Mouse (Mus musculus) limb, embryonic 14.5 days (tissue): ENCODE data around the gene Rsf1. TPM values are rescaled to one million over a fixed set of nuclear protein-coding genes. Genes with fewer than 3 reads are reported as not detected.

Source experiments
- ATAC-seq: fragments of 200-750 bp; cut with Nextera tagmentation; 2 replicates; pipeline ENCODE4 v1.8.0; 2017; ENCODE audit warnings: low read depth, moderate number of reproducible peaks, moderate TSS enrichment; ENCODE audit not compliant: low FRiP score
- DNase-seq: peaks from one replicate; pipeline ENCODE4 v3.0.0-alpha.2; 2015; ENCODE audit warnings: low spot score
- H3K27ac ChIP-seq: fragments of 300-500 bp; sonication (generic); replicated peaks from 2 replicates; pipeline ENCODE4 v1.5.1; 2014; ENCODE audit warnings: low read depth, mild to moderate bottlenecking, low read length, moderate library complexity, mixed read lengths
- H3K27me3 ChIP-seq: fragments of 300-500 bp; sonication (generic); 2 replicates; pipeline ENCODE4 v1.6.1; 2014; ENCODE audit warnings: low read length, mixed read lengths; ENCODE audit not compliant: control insufficient read depth, insufficient read depth
- H3K36me3 ChIP-seq: fragments of 300-500 bp; sonication (generic); 2 replicates; pipeline ENCODE4 v1.6.1; 2014; ENCODE audit warnings: mild to moderate bottlenecking, low read length, moderate library complexity, mixed read lengths; ENCODE audit not compliant: control insufficient read depth, insufficient read depth
- H3K4me1 ChIP-seq: fragments of 300-500 bp; sonication (generic); 2 replicates; pipeline ENCODE4 v1.6.1; 2014; ENCODE audit warnings: antibody characterized with exemption, low read length, mixed read lengths; ENCODE audit not compliant: control insufficient read depth, insufficient read depth
- H3K4me2 ChIP-seq: fragments of 300-500 bp; sonication (generic); replicated peaks from 2 replicates; pipeline ENCODE4 v1.6.1; 2014; ENCODE audit warnings: low read depth, mild to moderate bottlenecking, low read length, moderate library complexity; ENCODE audit not compliant: severe bottlenecking
- H3K4me3 ChIP-seq: fragments of 300-500 bp; sonication (generic); replicated peaks from 2 replicates; pipeline ENCODE4 v1.5.1; 2014; ENCODE audit warnings: low read length
- H3K9ac ChIP-seq: fragments of 300-500 bp; sonication (generic); 2 replicates; pipeline ENCODE4 v1.6.1; 2014; ENCODE audit warnings: mild to moderate bottlenecking, low read depth, low read length, moderate library complexity; ENCODE audit not compliant: severe bottlenecking
- H3K9me3 ChIP-seq: fragments of 300-500 bp; sonication (generic); 2 replicates; pipeline ENCODE4 v1.6.1; 2016; ENCODE audit warnings: low read length; ENCODE audit not compliant: control insufficient read depth
- POLR2A ChIP-seq: fragments of 200-500 bp; IDR thresholded peaks from 2 replicates; pipeline ENCODE4 v1.8.0; 2012; ENCODE audit warnings: inconsistent platforms, mild to moderate bottlenecking, moderate library complexity, borderline replicate concordance; ENCODE audit not compliant: insufficient read depth, insufficient read length; ENCODE audit errors: extremely low read depth
- WGBS: fragments of 180-500 bp; shearing (Covaris S2); extraction: QIAGEN DNeasy Blood & Tissue Kit; methylation state at CpG from one replicate; pipeline ENCODE4 v1.1.7; 2014; 5-methylcytosine and 5-hydroxymethylcytosine counted together
- polyA plus RNA-seq, 2 experiments: library from polyadenylated mRNA; depleted of rRNA in 1 of 2; stranded (reverse) in 1 of 2; unstranded in 1 of 2; fragments of >200 nt; fragmentation: Nextera tagmentation in 1 of 2; extraction: Ambion mirVana in 1 of 2; gene quantifications; 2 replicates each; pipeline versions ENCODE4 v1.2.1 to v1.2.3; 2012 to 2014

The Rsf1 gene
- polyA plus RNA-seq, 2 experiments = 12.2 to 19.8 TPM

- 92% methylated on average over 7 of the region's 7 CpGs for WGBS
These were observed 142.7 kb downstream of the Rsf1 start for GRCm38 (mm10) chr7:97722278-97722918.

DNA sequence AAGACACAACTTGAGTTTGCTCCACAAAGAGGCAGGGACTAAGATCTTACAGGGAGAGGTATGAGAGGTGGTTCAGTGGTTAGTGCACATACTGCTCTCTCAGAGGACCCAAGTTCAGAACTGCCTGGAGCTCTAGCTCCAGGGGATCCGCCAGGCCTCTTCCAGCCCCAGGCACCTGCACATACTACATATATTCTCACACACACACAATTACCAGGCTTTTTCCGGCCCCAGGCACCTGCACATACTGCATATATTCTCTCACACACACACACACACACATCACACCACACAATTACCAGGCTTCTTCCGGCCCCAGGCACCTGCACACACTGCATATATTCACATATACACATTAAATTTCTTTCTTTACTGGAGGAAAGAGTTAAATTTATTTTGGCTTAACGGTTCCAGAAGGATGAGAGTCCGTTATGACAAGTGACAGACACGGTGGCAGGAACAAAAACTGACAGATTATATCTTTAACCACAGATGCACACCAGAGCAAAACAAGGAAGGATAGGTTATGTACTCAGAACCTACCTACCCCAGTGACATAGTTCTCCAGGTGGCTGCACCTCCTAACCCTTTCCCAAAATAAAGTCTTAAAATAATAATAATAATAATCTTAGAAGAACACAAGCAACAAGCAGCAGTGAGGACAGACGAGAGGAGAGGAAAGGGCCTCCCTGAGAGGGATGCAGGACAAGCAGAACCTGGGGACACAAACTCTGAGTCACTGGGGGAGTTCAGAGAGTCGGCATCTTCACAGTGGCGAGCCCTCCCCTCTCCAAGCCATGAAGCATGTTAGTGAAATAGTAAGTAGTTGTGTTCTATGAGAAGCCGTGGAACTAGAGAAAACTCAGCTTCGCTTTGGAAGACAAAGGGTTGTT lies 144.2 kb downstream of the Rsf1 start:
- peaks cover 39% of the 10 kb centered on the region for H3K36me3 ChIP-seq
- H3K27me3 ChIP-seq = no peaks in the 10 kb centered on the region
- no peak for DNase-seq
- WGBS = 89% methylated on average over 11 of the region's 11 CpGs
- no peak overlapping the region for H3K4me2 ChIP-seq
- no peak for TF ChIP-seq POLR2A
- H3K9me3 ChIP-seq = no peaks in the 10 kb centered on the region
- no peak overlapping the region for H3K9ac ChIP-seq
- no peaks in the 10 kb centered on the region for H3K4me1 ChIP-seq
- no peak for ATAC-seq
- H3K4me3 ChIP-seq = no peak overlapping the region
- no peak overlapping the region for H3K27ac ChIP-seq

More at GRCm38 (mm10) chr7:97722278-97722918, 142.7 kb downstream of the Rsf1 start:
- H3K4me1 ChIP-seq = no peaks in the 10 kb centered on the region
- DNase-seq = no peak
- H3K27me3 ChIP-seq = no peaks in the 10 kb centered on the region
- no peaks in the 10 kb centered on the region for H3K9me3 ChIP-seq
- no peak for ATAC-seq
- no peak overlapping the region for H3K27ac ChIP-seq
- H3K4me3 ChIP-seq = no peak overlapping the region
- no peak overlapping the region for H3K9ac ChIP-seq
- TF ChIP-seq POLR2A = no peak
- no peak overlapping the region for H3K4me2 ChIP-seq
- H3K36me3 ChIP-seq = peaks cover 53% of the 10 kb centered on the region

DNA sequence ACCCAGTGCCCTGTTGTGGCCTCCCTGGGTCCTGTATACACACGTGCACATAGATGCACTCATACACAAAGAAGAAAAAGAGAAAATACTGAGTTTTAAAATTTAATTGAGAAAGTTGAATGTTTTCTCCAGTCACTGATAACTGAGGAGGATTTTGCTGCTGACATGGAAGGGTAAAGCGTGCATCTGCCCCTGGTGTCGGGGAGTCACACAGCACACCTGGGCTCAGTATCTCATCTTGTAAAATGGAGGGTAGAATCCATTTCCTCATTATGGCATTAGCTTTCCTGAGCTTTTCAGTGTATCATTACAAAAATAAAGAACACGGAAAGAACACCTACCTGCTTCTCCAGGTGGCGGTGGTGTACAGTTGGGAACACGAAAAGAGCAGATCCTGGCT lies 145.7 kb downstream of the Rsf1 start:
- Histone ChIP-seq H3K9ac (no peak overlapping the region), H3K9me3 (no peaks in the 10 kb centered on the region), H3K36me3 (peaks cover 24% of the 10 kb centered on the region), H3K27me3 (no peaks in the 10 kb centered on the region), H3K27ac (no peak overlapping the region), H3K4me2 (no peak overlapping the region), H3K4me3 (no peak overlapping the region), H3K4me1 (no peaks in the 10 kb centered on the region)
- WGBS = 92% methylated on average over 6 of the region's 6 CpGs
- no peak for TF ChIP-seq POLR2A
- DNase-seq (no peak), ATAC-seq (no peak)

DNA sequence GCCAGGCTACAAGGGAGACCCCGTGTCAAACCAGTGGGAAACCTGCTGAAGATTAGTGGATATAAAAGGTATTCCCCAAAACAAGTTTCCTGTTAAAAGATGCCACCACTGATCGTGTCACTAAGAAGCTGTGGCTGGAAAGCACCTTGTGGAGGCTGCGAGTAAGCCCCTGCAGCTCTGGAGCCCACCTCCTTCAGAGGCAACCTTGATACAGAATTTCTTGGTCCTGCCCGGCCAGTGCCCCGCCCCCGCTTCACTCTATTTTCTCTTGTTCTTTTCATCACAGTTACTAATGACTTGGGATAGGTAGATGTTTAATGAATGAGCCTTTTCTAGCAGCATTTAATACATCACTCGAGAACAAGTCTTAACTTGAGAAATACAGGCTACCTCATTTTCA lies 146.4 kb downstream of the Rsf1 start:
- DNase-seq (no peak), ATAC-seq (no peak)
- no peak overlapping the region for H3K4me3 ChIP-seq
- H3K4me1 ChIP-seq = no peaks in the 10 kb centered on the region
- H3K9ac ChIP-seq = no peak overlapping the region
- no peak for TF ChIP-seq POLR2A
- peaks cover 18% of the 10 kb centered on the region for H3K36me3 ChIP-seq
- H3K27ac ChIP-seq = no peak overlapping the region
- H3K27me3 ChIP-seq = no peaks in the 10 kb centered on the region
- H3K4me2 ChIP-seq = no peak overlapping the region
- 82% methylated on average over 7 of the region's 7 CpGs for WGBS
- H3K9me3 ChIP-seq = no peaks in the 10 kb centered on the region

DNA sequence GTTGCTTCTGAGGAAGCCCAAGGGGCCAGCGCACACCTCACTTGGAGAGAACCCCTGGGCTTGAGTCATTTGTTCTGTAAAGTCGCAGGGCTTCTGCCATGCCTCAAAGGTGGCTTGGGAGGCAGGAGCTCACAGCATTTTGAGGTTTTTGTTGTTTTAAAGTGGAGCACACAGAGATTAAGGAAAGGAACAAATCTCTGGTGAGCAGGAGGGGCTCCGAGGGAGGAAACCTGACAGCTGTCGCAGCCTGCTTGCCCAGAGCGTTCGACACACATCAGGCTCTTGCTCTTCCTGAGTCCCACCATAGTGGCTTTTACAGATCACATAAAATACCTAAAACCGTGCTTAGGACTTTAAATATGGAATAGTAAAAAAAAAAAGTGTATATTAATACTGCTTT lies 147.1 kb downstream of the Rsf1 start:
- no peak for DNase-seq
- Histone ChIP-seq H3K4me2 (no peak overlapping the region), H3K27me3 (no peaks in the 10 kb centered on the region), H3K9me3 (no peaks in the 10 kb centered on the region), H3K27ac (no peak overlapping the region), H3K9ac (no peak overlapping the region), H3K4me3 (no peak overlapping the region), H3K4me1 (no peaks in the 10 kb centered on the region), H3K36me3 (0 out of 2 replicates have a peak, but pooled peaks cover 16% of the 10 kb centered on the region)
- no peak for TF ChIP-seq POLR2A
- WGBS = 73% methylated on average over 7 of the region's 7 CpGs
- ATAC-seq = no peak
